Mouse (Mus musculus) liver, embryonic 14.5 days (tissue): ENCODE measurements around the gene Phkg2.

Experiments
- CTCF ChIP-seq: IDR thresholded peaks from 2 replicates; pipeline ENCODE4 v1.5.1; 2016; ENCODE audit warnings: antibody characterized with exemption, low read depth, control low read depth
- EP300 ChIP-seq: IDR thresholded peaks from 2 replicates; pipeline ENCODE4 v1.6.1; 2016; ENCODE audit warnings: antibody characterized with exemption, low read depth

DNA sequence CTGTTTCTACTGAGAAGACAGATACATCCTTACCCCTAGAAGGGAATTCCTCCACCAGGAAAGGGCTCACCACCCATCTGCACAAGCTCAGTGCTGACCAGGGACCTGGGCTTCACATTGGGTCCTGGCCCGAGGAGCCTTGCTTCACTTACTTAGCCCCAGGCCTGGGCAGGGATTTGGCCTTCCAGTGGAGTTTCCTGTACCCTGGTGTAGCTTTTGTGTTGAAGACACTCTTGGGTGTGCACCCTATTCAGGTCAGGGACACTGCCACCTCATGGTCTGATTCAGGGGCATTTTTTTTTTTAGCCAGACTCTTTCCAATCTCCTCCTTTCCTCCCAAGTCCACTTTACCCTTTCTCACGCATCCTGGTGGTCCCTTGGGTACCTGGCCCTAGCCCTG, 29.8 kb downstream of the Phkg2 start:
- TF ChIP-seq CTCF (no peak), EP300 (no peak)
